Mouse (Mus musculus) kidney, embryonic 16.5 days (tissue): ENCODE results near the gene Pla2g7. TPM values are rescaled to one million over a fixed set of nuclear protein-coding genes. Genes with fewer than 3 reads are reported as not detected.

Experiments
- ATAC-seq: fragments of 200-750 bp; cut with Nextera tagmentation; 2 replicates; pipeline ENCODE4 v1.8.0; 2017; ENCODE audit warnings: moderate TSS enrichment; ENCODE audit not compliant: low FRiP score, low TSS enrichment
- H3K27ac ChIP-seq: fragments of 300-500 bp; sonication (generic); 2 replicates; pipeline ENCODE4 v1.5.1; 2014; ENCODE audit warnings: low read length
- H3K27me3 ChIP-seq: fragments of 300-500 bp; sonication (generic); 2 replicates; pipeline ENCODE4 v1.6.1; 2014; ENCODE audit warnings: low read length, control low read depth, mixed read lengths; ENCODE audit not compliant: insufficient read depth
- H3K36me3 ChIP-seq: fragments of 300-500 bp; sonication (generic); 2 replicates; pipeline ENCODE4 v1.6.1; 2014; ENCODE audit warnings: low read length, control low read depth, mixed read lengths; ENCODE audit not compliant: insufficient read depth
- H3K4me1 ChIP-seq: fragments of 300-500 bp; sonication (generic); 2 replicates; pipeline ENCODE4 v1.6.1; 2014; ENCODE audit warnings: low read length, control low read depth, mixed read lengths; ENCODE audit not compliant: insufficient read depth
- H3K4me2 ChIP-seq: fragments of 300-500 bp; sonication (generic); replicated peaks from 2 replicates; pipeline ENCODE4 v1.6.1; 2014; ENCODE audit warnings: low read depth, low read length
- H3K4me3 ChIP-seq: fragments of 300-500 bp; sonication (generic); 2 replicates; pipeline ENCODE4 v1.5.1; 2014; ENCODE audit warnings: mild to moderate bottlenecking, low read length
- H3K9ac ChIP-seq: fragments of 300-500 bp; sonication (generic); replicated peaks from 2 replicates; pipeline ENCODE4 v1.6.1; 2014; ENCODE audit warnings: low read length
- H3K9me3 ChIP-seq: fragments of 300-500 bp; sonication (generic); 2 replicates; pipeline ENCODE4 v1.6.1; 2016; ENCODE audit warnings: low read length, control low read depth
- WGBS: fragments of 180-500 bp; shearing (Covaris S2); extraction: QIAGEN DNeasy Blood & Tissue Kit; methylation state at CpG from one replicate; pipeline ENCODE4 v1.1.7; 2014; 5-methylcytosine and 5-hydroxymethylcytosine counted together
- polyA plus RNA-seq: library from polyadenylated mRNA; unstranded; fragments of >200 nt; fragmentation: Nextera tagmentation; extraction: Ambion mirVana; gene quantifications from 2 replicates; pipeline ENCODE4 v1.2.1, GENCODE M21; 2015

The Pla2g7 gene
- polyA plus RNA-seq, 1 experiment from 2014 or later: 75.4 TPM

DNA sequence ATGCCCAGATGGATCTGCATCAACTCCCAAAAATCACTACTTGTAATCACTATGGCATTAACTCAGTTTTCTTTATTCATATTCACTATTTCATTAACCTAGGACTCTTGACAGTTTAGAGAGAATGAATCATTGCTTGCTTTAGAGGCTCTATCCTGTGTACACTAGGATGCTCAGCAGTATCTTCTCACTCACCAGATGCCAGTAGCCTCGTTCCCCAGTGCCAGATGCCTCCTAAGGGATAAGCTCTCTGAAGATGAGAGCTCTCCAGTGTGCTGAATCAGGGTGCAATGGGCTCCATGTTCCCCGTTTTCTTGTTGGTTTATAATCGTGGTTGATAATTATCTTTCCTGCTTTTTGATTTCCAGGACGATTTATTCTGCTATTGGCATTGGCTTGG lies 30.8 kb downstream of the Pla2g7 start:
- 68% methylated on average over 4 of the region's 4 CpGs for WGBS
- no peaks in the 10 kb centered on the region for H3K27me3 ChIP-seq
- H3K9me3 ChIP-seq: peaks cover 6% of the 10 kb centered on the region
- no peak overlapping the region for H3K4me3 ChIP-seq
- no peaks in the 10 kb centered on the region for H3K4me1 ChIP-seq
- no peak overlapping the region for H3K27ac ChIP-seq
- H3K4me2 ChIP-seq: no peak overlapping the region
- H3K9ac ChIP-seq: no peak overlapping the region
- H3K36me3 ChIP-seq: peaks cover 14% of the 10 kb centered on the region
- no peak for ATAC-seq

DNA sequence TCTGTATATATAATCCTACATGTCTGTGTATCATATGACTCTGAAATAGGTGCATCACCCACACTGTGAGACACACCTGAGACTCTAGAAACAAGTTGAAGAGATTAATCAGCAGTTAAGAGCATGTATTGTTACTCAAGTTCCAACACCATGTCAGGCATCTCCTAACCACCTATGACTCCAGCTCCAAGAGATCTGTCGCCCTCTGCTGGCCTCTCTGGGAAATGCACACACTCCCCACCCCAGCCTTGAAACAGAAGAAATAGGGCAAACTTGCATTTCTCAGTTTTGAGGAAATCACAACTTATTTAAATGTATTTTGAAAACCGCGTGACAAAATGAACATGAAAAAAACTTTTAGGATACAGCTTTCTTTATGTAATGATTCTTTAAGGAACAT lies 38.8 kb downstream of the Pla2g7 start:
- WGBS: 22% methylated on average over 3 of the region's 3 CpGs
- no peak for ATAC-seq
- Histone ChIP-seq H3K9me3 (no peaks in the 10 kb centered on the region), H3K36me3 (0 out of 2 replicates have a peak, but pooled peaks cover 3% of the 10 kb centered on the region), H3K27me3 (no peaks in the 10 kb centered on the region), H3K27ac (no peak overlapping the region), H3K4me2 (no peak overlapping the region), H3K9ac (no peak overlapping the region), H3K4me3 (no peak overlapping the region), H3K4me1 (no peaks in the 10 kb centered on the region)

DNA sequence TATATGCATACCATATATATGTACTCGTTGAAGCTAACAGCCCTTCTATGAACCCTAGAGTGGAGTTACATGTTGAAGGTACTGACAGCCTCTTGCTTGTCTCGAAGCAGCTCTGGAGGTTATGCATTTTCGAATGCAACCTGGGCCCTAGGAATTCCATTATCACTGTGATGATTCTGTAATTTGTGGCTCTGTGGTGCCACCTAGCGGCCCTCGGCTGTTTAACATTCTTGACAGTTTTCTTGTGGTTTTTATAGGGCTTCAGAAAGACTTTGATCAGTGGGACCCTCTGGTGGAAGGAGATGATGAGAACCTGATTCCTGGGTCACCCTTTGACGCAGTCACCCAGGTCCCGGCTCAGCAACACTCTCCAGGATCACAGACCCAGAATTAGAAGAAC lies 43.7 kb downstream of the Pla2g7 start:
- Histone ChIP-seq H3K36me3 (0 out of 2 replicates have a peak, but pooled peaks cover 3% of the 10 kb centered on the region), H3K4me1 (no peaks in the 10 kb centered on the region), H3K9me3 (no peaks in the 10 kb centered on the region), H3K9ac (no peak overlapping the region), H3K4me3 (no peak overlapping the region), H3K4me2 (no peak overlapping the region), H3K27me3 (no peaks in the 10 kb centered on the region), H3K27ac (no peak overlapping the region)
- ATAC-seq: no peak
- 22% methylated on average over 7 of the region's 7 CpGs for WGBS

DNA sequence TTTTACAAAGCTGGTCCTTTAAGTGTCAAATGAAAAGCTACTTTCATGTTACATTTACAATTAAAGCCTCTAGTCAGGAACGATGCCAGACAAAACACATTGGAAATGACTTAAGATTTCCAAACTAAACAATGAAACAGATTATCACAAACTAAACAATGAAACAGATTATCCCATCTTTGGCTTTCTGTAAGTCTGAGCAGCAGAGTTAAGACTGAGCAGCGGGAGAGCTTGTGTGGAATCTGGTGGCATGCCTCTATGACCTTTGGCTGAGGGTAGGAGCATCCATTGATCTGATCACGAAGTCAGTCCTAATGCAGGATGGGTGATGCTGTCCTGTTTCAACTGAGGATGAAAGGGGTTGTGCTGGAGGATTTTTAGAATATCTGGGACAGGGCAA lies 44.3 kb downstream of the Pla2g7 start:
- no peak overlapping the region for H3K27ac ChIP-seq
- no peaks in the 10 kb centered on the region for H3K9me3 ChIP-seq
- H3K9ac ChIP-seq: no peak overlapping the region
- H3K27me3 ChIP-seq: no peaks in the 10 kb centered on the region
- H3K4me1 ChIP-seq: no peaks in the 10 kb centered on the region
- 75% methylated on average over 3 of the region's 3 CpGs for WGBS
- H3K4me2 ChIP-seq: no peak overlapping the region
- no peak overlapping the region for H3K4me3 ChIP-seq
- no peak for ATAC-seq
- 0 out of 2 replicates have a peak, but pooled peaks cover 3% of the 10 kb centered on the region for H3K36me3 ChIP-seq

DNA sequence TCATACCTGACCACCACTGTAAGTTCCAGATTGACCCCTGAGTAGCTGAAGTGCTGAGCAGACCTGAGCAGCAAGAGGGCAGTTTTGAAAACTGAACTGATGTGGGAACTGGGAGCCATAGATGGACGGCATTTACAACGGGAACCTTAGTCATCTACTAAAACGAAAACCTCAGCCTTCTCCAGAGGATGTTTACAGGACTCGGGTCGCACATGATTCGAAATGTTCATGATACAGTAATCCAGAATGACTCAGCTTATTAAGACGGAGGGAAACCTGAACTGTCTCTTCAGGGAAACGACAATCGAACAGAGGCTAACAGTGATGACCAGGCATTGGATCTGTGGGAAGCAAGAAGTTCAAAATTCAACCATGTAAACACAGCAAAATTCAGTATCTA lies 51.3 kb downstream of the Pla2g7 start:
- 86% methylated on average over 9 of the region's 9 CpGs for WGBS
- Histone ChIP-seq H3K27me3 (no peaks in the 10 kb centered on the region), H3K4me1 (no peaks in the 10 kb centered on the region), H3K9ac (no peak overlapping the region), H3K27ac (no peak overlapping the region), H3K4me2 (no peak overlapping the region), H3K4me3 (no peak overlapping the region), H3K9me3 (no peaks in the 10 kb centered on the region), H3K36me3 (no peaks in the 10 kb centered on the region)
- no peak for ATAC-seq

DNA sequence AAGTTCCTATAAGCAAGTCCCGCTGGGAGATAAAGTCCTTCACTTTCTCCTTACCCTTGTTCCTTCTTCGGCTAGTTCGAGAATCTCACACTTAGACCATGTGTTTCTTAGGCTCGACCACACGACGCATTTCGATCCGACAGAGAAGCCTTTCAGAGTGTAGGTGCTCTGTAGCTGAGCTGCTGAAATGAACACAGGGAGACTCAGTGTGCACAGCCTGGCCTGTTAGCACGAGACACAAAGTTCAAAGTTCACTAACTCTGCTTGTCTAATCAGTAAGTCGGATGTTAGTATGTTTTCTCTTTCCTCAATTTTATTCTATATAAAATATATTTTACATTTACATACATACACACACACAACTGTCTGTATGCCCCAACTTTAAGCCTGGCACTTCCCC lies 54.2 kb downstream of the Pla2g7 start:
- peaks cover 8% of the 10 kb centered on the region; the same call in 1 of the 2 replicates for H3K9me3 ChIP-seq
- no peak overlapping the region for H3K27ac ChIP-seq
- no peak for ATAC-seq
- no peak overlapping the region for H3K4me2 ChIP-seq
- H3K27me3 ChIP-seq: no peaks in the 10 kb centered on the region
- no peaks in the 10 kb centered on the region for H3K36me3 ChIP-seq
- H3K9ac ChIP-seq: no peak overlapping the region
- WGBS: 87% methylated on average over 10 of the region's 10 CpGs
- H3K4me3 ChIP-seq: no peak overlapping the region
- no peaks in the 10 kb centered on the region for H3K4me1 ChIP-seq

DNA sequence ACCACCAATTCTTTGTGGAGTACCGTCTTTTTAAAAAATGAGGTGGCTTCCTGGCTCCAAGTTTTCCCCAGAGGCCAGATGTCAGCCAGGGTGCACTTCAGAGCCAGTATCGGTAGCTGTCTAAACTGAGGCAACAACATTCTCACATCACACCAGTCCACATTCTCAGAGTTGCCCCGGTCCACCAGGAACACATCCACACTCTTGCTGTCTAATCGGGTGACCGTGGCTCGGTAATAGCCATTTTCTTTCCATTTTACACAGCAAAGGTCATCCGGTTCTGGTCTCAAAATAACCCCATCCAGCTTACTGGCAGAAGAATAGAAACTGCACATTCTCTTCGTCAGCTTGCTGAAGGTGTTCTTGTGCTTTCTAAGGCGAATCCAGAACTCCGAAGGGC lies 60.3 kb downstream of the Pla2g7 start:
- H3K27me3 ChIP-seq: peaks cover 33% of the 10 kb centered on the region
- H3K9ac ChIP-seq: no peak overlapping the region
- H3K9me3 ChIP-seq: peaks cover 15% of the 10 kb centered on the region; the same call in 1 of the 2 replicates
- H3K4me3 ChIP-seq: no peak overlapping the region
- WGBS: 90% methylated on average over 10 of the region's 10 CpGs
- no peak overlapping the region for H3K4me2 ChIP-seq
- no peak for ATAC-seq
- H3K4me1 ChIP-seq: peaks cover 13% of the 10 kb centered on the region
- H3K27ac ChIP-seq: no peak overlapping the region
- no peaks in the 10 kb centered on the region for H3K36me3 ChIP-seq

DNA sequence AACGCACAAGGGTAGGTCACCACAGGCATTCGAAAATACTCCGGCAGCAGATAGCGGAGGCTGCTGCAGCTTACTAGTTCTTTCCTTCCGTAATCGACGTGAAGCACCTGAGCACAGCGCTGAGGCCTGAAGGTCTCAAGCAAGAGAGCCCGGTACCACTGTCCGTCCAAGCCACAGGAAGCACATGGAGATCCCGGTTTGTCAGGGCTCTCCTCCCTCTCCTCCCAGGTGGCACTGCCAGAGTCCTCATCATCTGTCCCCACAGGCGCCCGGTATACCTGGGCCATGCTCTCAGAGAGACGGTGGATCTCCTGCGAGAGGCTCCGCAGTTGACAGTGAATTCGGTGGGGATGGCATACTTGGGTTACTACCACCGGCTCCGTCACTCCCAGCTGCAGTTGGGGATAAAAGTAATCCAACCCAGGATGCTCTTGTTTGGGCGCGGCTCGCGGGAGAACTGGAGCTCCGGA lies 61.2 kb downstream of the Pla2g7 start:
- H3K9ac ChIP-seq: 0 out of 2 replicates have a peak overlapping the region, but pooled peaks have one; percentile 56
- H3K4me1 ChIP-seq: peaks cover 13% of the 10 kb centered on the region
- WGBS: 24% methylated on average over 24 of the region's 24 CpGs
- peak overlapping the region; percentile 72 for H3K4me2 ChIP-seq
- peaks cover 15% of the 10 kb centered on the region; the same call in 1 of the 2 replicates for H3K9me3 ChIP-seq
- peaks cover 33% of the 10 kb centered on the region for H3K27me3 ChIP-seq
- H3K27ac ChIP-seq: no peak overlapping the region
- ATAC-seq: no peak
- H3K4me3 ChIP-seq: peak overlapping the region; percentile 46
- no peaks in the 10 kb centered on the region for H3K36me3 ChIP-seq

DNA sequence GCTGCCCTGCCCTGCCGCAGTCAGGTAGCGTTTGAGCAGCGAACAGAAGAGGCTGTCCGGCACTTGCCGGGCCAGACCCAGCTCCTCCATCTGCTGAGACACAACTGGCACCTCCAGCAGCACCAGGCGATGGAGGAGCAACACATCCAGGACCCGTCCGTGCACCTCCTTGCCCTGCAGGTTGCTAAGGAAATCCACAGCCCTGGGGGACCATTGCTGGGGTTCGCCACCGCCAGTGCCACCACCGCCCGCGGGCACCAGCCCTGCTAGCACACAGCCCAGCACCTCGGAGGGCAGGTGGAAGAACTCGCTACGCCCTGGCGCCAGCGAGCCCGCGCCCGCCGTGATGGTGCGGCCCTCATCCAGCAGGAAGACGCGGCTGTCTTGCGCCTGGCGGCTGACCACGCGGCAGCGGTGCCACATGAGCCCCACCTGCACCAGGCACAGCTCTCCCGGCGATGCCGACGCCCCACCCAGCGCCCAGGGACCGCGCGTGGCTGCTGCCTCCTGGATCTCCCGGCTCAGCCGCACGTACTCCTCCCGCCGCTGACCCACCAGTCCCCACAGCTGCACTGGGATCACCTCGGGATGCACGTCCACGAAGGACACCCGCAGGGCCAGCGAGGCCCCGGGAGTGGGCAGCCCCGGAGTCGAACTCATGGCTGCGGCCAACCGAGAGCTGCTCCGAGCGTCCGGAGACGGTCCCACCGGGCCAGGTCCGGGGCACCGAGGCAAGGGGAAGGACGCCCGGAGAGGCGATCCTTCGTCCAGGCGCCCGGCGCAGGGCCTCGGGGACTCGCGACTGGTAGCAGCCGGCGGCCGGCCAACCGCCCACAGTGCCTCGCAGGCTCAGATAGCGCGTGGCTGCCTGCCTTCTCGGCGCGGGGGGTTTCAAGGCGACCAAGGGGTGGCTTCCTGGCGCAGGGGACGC lies 61.9 kb downstream of the Pla2g7 start, which contains the start of gene Tdrd6:
Gene Tdrd6 (minus strand): TSS at position 804 of the 931 bp plus-strand sequence.
- H3K9ac ChIP-seq: peak within 1 kb of the TSS; percentile 56
- peak; percentile 76 for ATAC-seq
- H3K4me3 ChIP-seq: peak within 1 kb of the TSS; percentile 46
- H3K27ac ChIP-seq: no peak within 1 kb of the TSS
- H3K27me3 ChIP-seq: peaks cover 33% of the 10 kb centered on the region
- 3% methylated on average over 80 of the region's 83 CpGs for WGBS
- no peaks in the 10 kb centered on the region for H3K36me3 ChIP-seq
- H3K4me2 ChIP-seq: peak within 1 kb of the TSS; percentile 72
- peaks cover 13% of the 10 kb centered on the region for H3K4me1 ChIP-seq
- H3K9me3 ChIP-seq: peaks cover 15% of the 10 kb centered on the region; the same call in 1 of the 2 replicates

DNA sequence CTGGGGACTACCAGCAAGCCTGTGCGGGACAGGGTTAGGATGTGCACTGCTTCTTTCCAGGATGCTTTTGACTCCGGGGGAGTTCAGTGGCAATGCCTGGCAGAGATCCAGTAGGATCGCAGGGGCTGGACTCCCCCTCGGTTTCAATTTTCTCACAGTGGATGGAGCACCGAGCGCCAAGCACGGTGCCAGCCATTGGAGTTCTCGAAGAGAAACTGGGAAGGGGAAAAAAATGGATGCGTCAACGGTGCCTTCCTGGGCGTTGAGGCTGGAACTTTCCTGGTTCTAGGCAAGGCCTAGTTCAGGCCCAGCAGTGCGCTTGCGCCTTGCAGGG lies 62.5 kb downstream of the Pla2g7 start:
- peaks cover 13% of the 10 kb centered on the region for H3K4me1 ChIP-seq
- 0 out of 2 replicates have a peak, but pooled peaks have one; percentile 17 for ATAC-seq

More for the DNA sequence above, 62.5 kb downstream of the Pla2g7 start:
- H3K27me3 ChIP-seq: peaks cover 33% of the 10 kb centered on the region
- H3K4me2 ChIP-seq: peak overlapping the region; percentile 72
- H3K9ac ChIP-seq: peak overlapping the region; percentile 56
- WGBS: 48% methylated on average over 13 of the region's 13 CpGs
- H3K27ac ChIP-seq: no peak overlapping the region
- no peaks in the 10 kb centered on the region for H3K36me3 ChIP-seq
- H3K9me3 ChIP-seq: peaks cover 12% of the 10 kb centered on the region; the same call in 1 of the 2 replicates
- peak overlapping the region; percentile 46 for H3K4me3 ChIP-seq
